Mouse (Mus musculus) hindbrain, embryonic 16.5 days (tissue): Measurements from ENCODE around the gene Wif1. TPM values are rescaled to one million over a fixed set of nuclear protein-coding genes. Genes with fewer than 3 reads are reported as not detected.

Experiments used
- polyA plus RNA-seq: library from polyadenylated mRNA; unstranded; fragments of >200 nt; fragmentation: Nextera tagmentation; extraction: Ambion mirVana; gene quantifications from 2 replicates; pipeline ENCODE4 v1.2.1, GENCODE M21; 2015

Gene Wif1
- polyA plus RNA-seq, 1 experiment from 2014 or later, result 8.3 TPM

Other genes with a start within 250 kb of the Wif1 start
- gene Msrb3, start 134.9 kb upstream of the Wif1 start, polyA plus RNA-seq, result 1.2 and 1.8 TPM in 2 replicates
- gene Lemd3, start 54.6 kb upstream of the Wif1 start, polyA plus RNA-seq, result 2.0 and 2.2 TPM in 2 replicates